Mouse (Mus musculus): Measurements from ENCODE around the gene Kcnj9. TPM values are rescaled to one million over a fixed set of nuclear protein-coding genes. Genes with fewer than 3 reads are reported as not detected.

The Kcnj9 gene
- polyA plus RNA-seq, 1 experiment from 2014 or later: 1.2 TPM

- Histone ChIP-seq H3K9me3 (replicated peaks) (no peaks in the 10 kb centered on the region), H3K27me3 (no peaks in the 10 kb centered on the region), H3K36me3 (no peaks in the 10 kb centered on the region), H3K27ac (no peak overlapping the region), H3K4me2 (replicated peaks) (no peak overlapping the region), H3K9ac (no peak overlapping the region), H3K4me3 (no peak overlapping the region), H3K4me1 (0 out of 2 replicates have a peak, but pooled peaks cover 6% of the 10 kb centered on the region)
- 85% methylated on average over 10 of the region's 10 CpGs for WGBS
- ATAC-seq (ENCODE audit: low FRiP score): no peak
These were observed 47.4 kb downstream of the Kcnj9 start for GRCm38 (mm10) chr1:172281522-172282254.

GRCm38 (mm10) chr1:172279768-172280509 is 49.2 kb downstream of the Kcnj9 start:
- Histone ChIP-seq H3K4me3 (no peak overlapping the region), H3K36me3 (no peaks in the 10 kb centered on the region), H3K9ac (no peak overlapping the region), H3K9me3 (replicated peaks) (no peaks in the 10 kb centered on the region), H3K27me3 (no peaks in the 10 kb centered on the region), H3K4me2 (replicated peaks) (no peak overlapping the region), H3K27ac (no peak overlapping the region), H3K4me1 (0 out of 2 replicates have a peak, but pooled peaks cover 4% of the 10 kb centered on the region)
- no peak for ATAC-seq (ENCODE audit: low FRiP score)
- 78% methylated on average over 16 of the region's 16 CpGs for WGBS

- H3K27me3 ChIP-seq: no peaks in the 10 kb centered on the region
- no peak overlapping the region for H3K27ac ChIP-seq
- no peak overlapping the region for H3K4me3 ChIP-seq
- H3K4me1 ChIP-seq: 0 out of 2 replicates have a peak, but pooled peaks cover 4% of the 10 kb centered on the region
- no peaks in the 10 kb centered on the region for H3K36me3 ChIP-seq
- 94% methylated on average over 13 of the region's 13 CpGs for WGBS
- no peak for ATAC-seq (ENCODE audit: low FRiP score)
- no peak overlapping the region for H3K4me2 ChIP-seq (replicated peaks)
- H3K9me3 ChIP-seq (replicated peaks): no peaks in the 10 kb centered on the region
- no peak overlapping the region for H3K9ac ChIP-seq
These were observed 50.8 kb downstream of the Kcnj9 start for GRCm38 (mm10) chr1:172278328-172278727.

GRCm38 (mm10) chr1:172277172-172277571 is 51.9 kb downstream of the Kcnj9 start:
- no peak overlapping the region for H3K9ac ChIP-seq
- H3K27me3 ChIP-seq: no peaks in the 10 kb centered on the region
- ATAC-seq (ENCODE audit: low FRiP score): no peak
- H3K9me3 ChIP-seq (replicated peaks): no peaks in the 10 kb centered on the region
- 0 out of 2 replicates have a peak, but pooled peaks cover 4% of the 10 kb centered on the region for H3K4me1 ChIP-seq
- 82% methylated on average over 3 of the region's 3 CpGs for WGBS
- no peak overlapping the region for H3K4me3 ChIP-seq
- no peak overlapping the region for H3K27ac ChIP-seq
- H3K36me3 ChIP-seq: no peaks in the 10 kb centered on the region
- no peak overlapping the region for H3K4me2 ChIP-seq (replicated peaks)

- Histone ChIP-seq H3K4me2 (replicated peaks) (no peak overlapping the region), H3K9me3 (replicated peaks) (no peaks in the 10 kb centered on the region), H3K4me3 (no peak overlapping the region), H3K27ac (no peak overlapping the region), H3K27me3 (no peaks in the 10 kb centered on the region), H3K4me1 (peaks cover 5% of the 10 kb centered on the region), H3K9ac (no peak overlapping the region), H3K36me3 (no peaks in the 10 kb centered on the region)
- no peak for ATAC-seq (ENCODE audit: low FRiP score)
- WGBS: 75% methylated on average over 5 of the region's 5 CpGs
These were observed 54.6 kb downstream of the Kcnj9 start for GRCm38 (mm10) chr1:172274547-172274946.

- WGBS: 67% methylated on average over 5 of the region's 5 CpGs
These were observed 55.0 kb downstream of the Kcnj9 start for GRCm38 (mm10) chr1:172274116-172274515.

GRCm38 (mm10) chr1:172273386-172273785 is 55.7 kb downstream of the Kcnj9 start:
- WGBS: 89% methylated on average over 6 of the region's 6 CpGs
- Histone ChIP-seq H3K36me3 (no peaks in the 10 kb centered on the region), H3K27ac (no peak overlapping the region), H3K4me3 (no peak overlapping the region), H3K4me2 (replicated peaks) (no peak overlapping the region), H3K27me3 (no peaks in the 10 kb centered on the region), H3K4me1 (peaks cover 5% of the 10 kb centered on the region), H3K9ac (no peak overlapping the region), H3K9me3 (replicated peaks) (no peaks in the 10 kb centered on the region)
- ATAC-seq (ENCODE audit: low FRiP score): no peak

More at GRCm38 (mm10) chr1:172274116-172274515, 55.0 kb downstream of the Kcnj9 start:
- Histone ChIP-seq H3K4me2 (replicated peaks) (no peak overlapping the region), H3K27me3 (no peaks in the 10 kb centered on the region), H3K9ac (no peak overlapping the region), H3K36me3 (no peaks in the 10 kb centered on the region), H3K4me3 (no peak overlapping the region), H3K9me3 (replicated peaks) (no peaks in the 10 kb centered on the region), H3K27ac (no peak overlapping the region), H3K4me1 (peaks cover 5% of the 10 kb centered on the region)
- ATAC-seq (ENCODE audit: low FRiP score): no peak

- peak; percentile 66 for ATAC-seq (ENCODE audit: low FRiP score)
- Histone ChIP-seq H3K9me3 (replicated peaks) (no peaks in the 10 kb centered on the region), H3K36me3 (no peaks in the 10 kb centered on the region), H3K27ac (no peak overlapping the region), H3K27me3 (no peaks in the 10 kb centered on the region), H3K4me1 (peaks cover 5% of the 10 kb centered on the region), H3K4me2 (replicated peaks) (no peak overlapping the region), H3K9ac (no peak overlapping the region), H3K4me3 (no peak overlapping the region)
- WGBS: 45% methylated on average over 10 of the region's 10 CpGs
These were observed 57.4 kb downstream of the Kcnj9 start for GRCm38 (mm10) chr1:172271765-172272164.

- Histone ChIP-seq H3K36me3 (no peaks in the 10 kb centered on the region), H3K9ac (no peak overlapping the region), H3K4me3 (no peak overlapping the region), H3K27me3 (no peaks in the 10 kb centered on the region), H3K27ac (no peak overlapping the region), H3K4me2 (replicated peaks) (no peak overlapping the region), H3K4me1 (peaks cover 5% of the 10 kb centered on the region), H3K9me3 (replicated peaks) (no peaks in the 10 kb centered on the region)
- 67% methylated on average over 3 of the region's 3 CpGs for whole genome bisulfite sequencing
- peak; percentile 52; the same call in 1 of the 2 replicates for ATAC-seq (ENCODE audit: low FRiP score)
These were observed 57.9 kb downstream of the Kcnj9 start for GRCm38 (mm10) chr1:172271208-172271607.

Other genes with a start within 250 kb of the Kcnj9 start
- gene Copa, start 246.8 kb downstream of the Kcnj9 start, polyA plus RNA-seq (2016; fragmentation: Nextera tagmentation; extraction: Ambion mirVana): 233 and 256 TPM in 2 replicates
- 128 and 132 TPM in 2 replicates for gene Ncstn, start 246.5 kb downstream of the Kcnj9 start, polyA plus RNA-seq (2016; fragmentation: Nextera tagmentation; extraction: Ambion mirVana)
- 178 and 183 TPM in 2 replicates for gene Pex19, start 202.6 kb downstream of the Kcnj9 start, polyA plus RNA-seq (2016; fragmentation: Nextera tagmentation; extraction: Ambion mirVana)
- gene Dcaf8, start 181.2 kb downstream of the Kcnj9 start, polyA plus RNA-seq (2016; fragmentation: Nextera tagmentation; extraction: Ambion mirVana): 136 and 137 TPM in 2 replicates
- gene Pea15a, start 122.5 kb downstream of the Kcnj9 start, polyA plus RNA-seq (2016; fragmentation: Nextera tagmentation; extraction: Ambion mirVana): 322 and 363 TPM in 2 replicates
- gene Casq1, start 109.5 kb downstream of the Kcnj9 start, polyA plus RNA-seq (2016; fragmentation: Nextera tagmentation; extraction: Ambion mirVana): 2.3 and 3.8 TPM in 2 replicates
- not detected in 2 replicates for gene Atp1a4, start 70.9 kb downstream of the Kcnj9 start, polyA plus RNA-seq (2016; fragmentation: Nextera tagmentation; extraction: Ambion mirVana)
- gene Igsf8, start 67.7 kb downstream of the Kcnj9 start, polyA plus RNA-seq (2016; fragmentation: Nextera tagmentation; extraction: Ambion mirVana): 147 and 159 TPM in 2 replicates
- 13.7 and 16.1 TPM in 2 replicates for gene Atp1a2, start 31.3 kb downstream of the Kcnj9 start, polyA plus RNA-seq (2016; fragmentation: Nextera tagmentation; extraction: Ambion mirVana)
- 0.53 and 0.83 TPM in 2 replicates for gene Kcnj10, start 11.9 kb upstream of the Kcnj9 start, polyA plus RNA-seq (2016; fragmentation: Nextera tagmentation; extraction: Ambion mirVana)
- gene Pigm, start 47.2 kb upstream of the Kcnj9 start, polyA plus RNA-seq (2016; fragmentation: Nextera tagmentation; extraction: Ambion mirVana): 9.4 and 9.8 TPM in 2 replicates
- 0.27 and 0.40 TPM in 2 replicates for gene Slamf9, start 146.0 kb upstream of the Kcnj9 start, polyA plus RNA-seq (2016; fragmentation: Nextera tagmentation; extraction: Ambion mirVana)
- 69.9 and 82.2 TPM in 2 replicates for gene Igsf9, start 152.5 kb upstream of the Kcnj9 start, polyA plus RNA-seq (2016; fragmentation: Nextera tagmentation; extraction: Ambion mirVana)
- 53.2 and 64.5 TPM in 2 replicates for gene Tagln2, start 170.7 kb upstream of the Kcnj9 start, polyA plus RNA-seq (2016; fragmentation: Nextera tagmentation; extraction: Ambion mirVana)
- 3.3 and 4.4 TPM in 2 replicates for gene Cfap45, start 191.5 kb upstream of the Kcnj9 start, polyA plus RNA-seq (2016; fragmentation: Nextera tagmentation; extraction: Ambion mirVana)
- 0.41 TPM in 1 of 2 replicates, not detected in the other for gene Vsig8, start 226.6 kb upstream of the Kcnj9 start, polyA plus RNA-seq (2016; fragmentation: Nextera tagmentation; extraction: Ambion mirVana)